Mouse (Mus musculus): ENCODE data around the gene Slc37a4. TPM values are rescaled to one million over a fixed set of nuclear protein-coding genes. Genes with fewer than 3 reads are reported as not detected.
"Not testable (repeated sequence)": the region's sequence is repeated elsewhere in the genome, so short reads cannot be mapped to it uniquely, and the experiment has no call there.

The Slc37a4 gene
- total and polyA plus RNA-seq, 3 experiments = 20.9 to 38.9 (median 24.8) TPM

DNA sequence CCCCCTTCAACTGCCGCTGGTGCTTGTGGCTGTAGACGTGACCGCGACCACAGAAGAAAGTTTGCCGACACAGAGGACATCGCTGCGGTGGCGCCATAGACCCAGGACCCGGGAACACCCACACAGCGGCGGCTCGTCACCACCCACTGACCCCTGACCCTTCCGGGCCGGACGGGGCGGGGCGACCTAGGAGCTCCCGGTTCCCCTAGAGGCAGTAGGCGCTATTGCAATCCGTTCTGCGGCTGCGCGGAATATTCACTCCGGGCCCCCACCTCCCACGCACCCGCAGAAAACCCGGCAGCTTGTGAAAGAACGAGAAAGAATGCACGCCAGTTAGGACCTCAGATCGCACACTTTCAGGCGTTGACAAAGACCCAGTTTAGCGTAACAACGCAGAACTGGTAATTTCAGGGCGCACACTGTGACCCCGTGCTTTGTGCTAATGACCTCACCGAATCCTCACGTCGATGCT lies 21.3 kb downstream of the Slc37a4 start:
- Histone ChIP-seq H3K36me3 (ENCODE audit: control insufficient read depth, insufficient read depth, low read length) (no peaks in the 10 kb centered on the region; the same call in 1 of the 2 replicates), H3K4me3 (peak overlapping the region; percentile 86), H3K4me1 (ENCODE audit: control insufficient read depth, insufficient read depth, low read length) (peaks cover 3% of the 10 kb centered on the region), H3K27ac (peak overlapping the region; percentile 88), H3K79me2 (replicated peaks; ENCODE audit: control insufficient read depth, insufficient read depth, low read length) (no peaks in the 10 kb centered on the region), H3K9ac (ENCODE audit: low read depth, low read length) (peak overlapping the region; percentile 78), H3K27me3 (ENCODE audit: control insufficient read depth, insufficient read depth, low read length) (no peaks in the 10 kb centered on the region)
- under 1% methylated on average over 38 of the region's 38 CpGs for WGBS
- TF ChIP-seq CTCF (IDR thresholded peaks at IDR 0.05) = peak; percentile 98
- peak; percentile 49; the same call in 1 of the 2 replicates for TF ChIP-seq EP300 (IDR thresholded peaks at IDR 0.05; ENCODE audit: insufficient read depth, low read depth, low read length)
- peak; percentile 78 for TF ChIP-seq POLR2A (IDR thresholded peaks at IDR 0.05; ENCODE audit: insufficient read depth, low read depth, low read length)
- intact Hi-C loops (cut with DNase I) = no loop called here
- DNase-seq = peak; percentile 94 to 98

DNA sequence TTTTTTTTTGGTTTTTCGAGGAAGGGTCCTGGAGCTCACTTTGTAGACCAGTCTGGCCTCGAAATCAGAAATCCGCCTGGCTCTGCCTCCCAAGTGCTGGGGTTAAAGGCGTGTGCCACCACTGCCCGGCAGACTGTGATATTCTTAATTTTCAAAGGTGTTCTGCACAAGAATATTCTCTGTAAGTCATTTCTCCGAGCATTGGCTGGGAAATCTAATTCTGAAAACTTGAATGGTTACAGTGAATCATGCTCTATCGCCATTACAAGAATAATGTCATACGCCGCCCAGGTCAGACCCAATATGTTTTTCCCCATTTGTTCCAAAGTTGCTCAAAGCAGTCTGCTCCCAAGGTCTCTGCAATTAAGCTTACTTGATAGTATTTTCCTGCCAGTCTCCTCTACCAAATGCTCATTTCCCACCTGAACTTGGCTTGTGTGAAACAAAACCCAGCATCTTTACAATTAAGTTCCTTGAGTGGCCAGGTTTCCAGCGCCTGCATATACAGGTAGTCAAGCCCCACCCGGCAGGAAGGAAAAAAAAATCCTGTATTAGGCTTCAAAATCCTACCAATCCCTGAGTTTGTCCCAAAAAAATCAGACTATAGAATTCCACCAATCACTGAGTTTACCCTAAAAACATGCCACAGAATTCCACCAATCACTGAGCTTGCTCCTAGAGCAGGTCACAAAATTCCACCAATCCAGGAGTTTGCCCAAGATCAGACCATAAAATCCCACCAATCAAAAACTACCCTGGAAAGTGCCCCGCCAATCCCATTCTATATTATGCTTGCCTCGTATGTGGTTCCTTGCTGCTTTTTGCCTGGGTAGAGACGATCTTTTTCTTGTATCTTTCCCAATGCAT lies 22.1 kb downstream of the Slc37a4 start, which contains the start of gene Ccdc84:
Ccdc84 (minus strand) TSS at position 51 of the 867 bp plus-strand sequence.
- WGBS = 69% methylated on average over 14 of the region's 14 CpGs
- intact Hi-C loops (cut with DNase I) = no loop called here

GRCm38 (mm10) chr9:44419730-44420129 lies 23.1 kb downstream of the Slc37a4 start:
- H3K4me3 ChIP-seq; H3K4me1 ChIP-seq (ENCODE audit: control insufficient read depth, insufficient read depth, low read length); H3K27me3 ChIP-seq (ENCODE audit: control insufficient read depth, insufficient read depth, low read length); H3K9ac ChIP-seq (ENCODE audit: low read depth, low read length); H3K79me2 ChIP-seq (replicated peaks; ENCODE audit: control insufficient read depth, insufficient read depth, low read length); DNase-seq; H3K27ac ChIP-seq; intact Hi-C loops (cut with DNase I); H3K36me3 ChIP-seq (ENCODE audit: control insufficient read depth, insufficient read depth, low read length): not testable (repeated sequence)
- 91% methylated on average over 9 of the region's 9 CpGs for WGBS

More for the DNA sequence above, 22.1 kb downstream of the Slc37a4 start, which contains the start of gene Ccdc84:
- no peaks in the 10 kb centered on the region for H3K79me2 ChIP-seq (replicated peaks; ENCODE audit: control insufficient read depth, insufficient read depth, low read length)
- peak within 1 kb of the TSS; percentile 78 for H3K9ac ChIP-seq (ENCODE audit: low read depth, low read length)
- TF ChIP-seq POLR2A (IDR thresholded peaks at IDR 0.05; ENCODE audit: insufficient read depth, low read depth, low read length) (no peak), CTCF (IDR thresholded peaks at IDR 0.05) (no peak), EP300 (IDR thresholded peaks at IDR 0.05; ENCODE audit: insufficient read depth, low read depth, low read length) (no peak)
- no peaks in the 10 kb centered on the region for H3K27me3 ChIP-seq (ENCODE audit: control insufficient read depth, insufficient read depth, low read length)
- H3K27ac ChIP-seq = peak within 1 kb of the TSS; percentile 88
- H3K4me1 ChIP-seq (ENCODE audit: control insufficient read depth, insufficient read depth, low read length) = peaks cover 3% of the 10 kb centered on the region
- DNase-seq = no peak
- H3K4me3 ChIP-seq = peak within 1 kb of the TSS; percentile 86
- no peaks in the 10 kb centered on the region; the same call in 1 of the 2 replicates for H3K36me3 ChIP-seq (ENCODE audit: control insufficient read depth, insufficient read depth, low read length)

- Histone ChIP-seq H3K9ac (ENCODE audit: low read depth, low read length) (no peak overlapping the region), H3K27ac (no peak overlapping the region), H3K4me3 (no peak overlapping the region), H3K27me3 (ENCODE audit: control insufficient read depth, insufficient read depth, low read length) (no peaks in the 10 kb centered on the region), H3K4me1 (ENCODE audit: control insufficient read depth, insufficient read depth, low read length) (peaks cover 3% of the 10 kb centered on the region), H3K79me2 (replicated peaks; ENCODE audit: control insufficient read depth, insufficient read depth, low read length) (no peaks in the 10 kb centered on the region), H3K36me3 (ENCODE audit: control insufficient read depth, insufficient read depth, low read length) (no peaks in the 10 kb centered on the region; the same call in 1 of the 2 replicates)
- no peak for TF ChIP-seq CTCF (IDR thresholded peaks at IDR 0.05)
- TF ChIP-seq POLR2A (IDR thresholded peaks at IDR 0.05; ENCODE audit: insufficient read depth, low read depth, low read length) = no peak
- TF ChIP-seq EP300 (IDR thresholded peaks at IDR 0.05; ENCODE audit: insufficient read depth, low read depth, low read length) = no peak
- no peak for DNase-seq
- intact Hi-C loops (cut with DNase I) = no loop called here
- 55% methylated on average over 5 of the region's 5 CpGs for WGBS
These were observed 23.7 kb downstream of the Slc37a4 start for GRCm38 (mm10) chr9:44420280-44420898.

- Histone ChIP-seq H3K27me3 (ENCODE audit: control insufficient read depth, insufficient read depth, low read length) (no peaks in the 10 kb centered on the region), H3K9ac (ENCODE audit: low read depth, low read length) (no peak overlapping the region), H3K27ac (no peak overlapping the region), H3K4me1 (ENCODE audit: control insufficient read depth, insufficient read depth, low read length) (no peaks in the 10 kb centered on the region), H3K36me3 (ENCODE audit: control insufficient read depth, insufficient read depth, low read length) (no peaks in the 10 kb centered on the region), H3K4me3 (no peak overlapping the region), H3K79me2 (replicated peaks; ENCODE audit: control insufficient read depth, insufficient read depth, low read length) (no peaks in the 10 kb centered on the region)
- 75% methylated on average over 4 of the region's 4 CpGs for WGBS
- TF ChIP-seq EP300 (IDR thresholded peaks at IDR 0.05; ENCODE audit: insufficient read depth, low read depth, low read length) = no peak
- no peak for TF ChIP-seq CTCF (IDR thresholded peaks at IDR 0.05)
- no peak for TF ChIP-seq POLR2A (IDR thresholded peaks at IDR 0.05; ENCODE audit: insufficient read depth, low read depth, low read length)
- intact Hi-C loops (cut with DNase I) = no loop called here
- DNase-seq = no peak
These were observed 26.9 kb downstream of the Slc37a4 start for GRCm38 (mm10) chr9:44423576-44423975.
